Mouse (Mus musculus): ENCODE data around the gene Ncan. TPM values are rescaled to one million over a fixed set of nuclear protein-coding genes. Genes with fewer than 3 reads are reported as not detected.
A peak's percentile ranks its signal among the peaks of the same experiment; 100 is the strongest.
"Not testable (repeated sequence)": the region's sequence is repeated elsewhere in the genome, so short reads cannot be mapped to it uniquely, and the experiment has no call there.

The Ncan gene
- polyA plus RNA-seq, 1 experiment from 2014 or later: 47.2 TPM

DNA sequence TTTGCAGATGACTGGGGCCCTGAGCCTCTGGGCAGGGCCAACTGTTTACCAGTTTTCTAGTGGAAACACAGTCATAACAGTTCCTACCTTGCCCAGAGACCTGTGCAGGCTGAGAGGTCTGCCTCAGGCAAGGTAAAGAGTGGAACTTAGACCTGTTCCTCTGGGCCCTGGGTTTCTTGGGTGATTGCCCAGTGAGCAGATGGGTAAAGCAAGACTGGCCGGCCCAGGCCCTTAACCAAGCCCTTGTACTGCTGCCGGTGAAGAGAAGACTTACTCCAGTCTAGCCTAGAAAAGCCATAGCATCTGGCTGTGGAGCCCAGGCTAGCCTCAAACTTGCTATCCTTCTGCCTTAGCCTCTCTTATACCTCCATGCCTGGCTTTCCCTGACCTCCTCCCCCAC is 38.7 kb downstream of the Ncan start:
- Histone ChIP-seq H3K27ac (ENCODE audit: low read depth, low read length) (no peak overlapping the region), H3K9me3 (ENCODE audit: control insufficient read depth, low read length) (no peaks in the 10 kb centered on the region), H3K4me3 (ENCODE audit: low read depth, low read length) (no peak overlapping the region), H3K36me3 (ENCODE audit: control insufficient read depth, insufficient read depth, low read length) (no peaks in the 10 kb centered on the region), H3K9ac (ENCODE audit: low read length) (no peak overlapping the region), H3K4me2 (no peak overlapping the region), H3K27me3 (ENCODE audit: control insufficient read depth, insufficient read depth, low read length) (peaks cover 48% of the 10 kb centered on the region), H3K4me1 (ENCODE audit: control insufficient read depth, insufficient read depth, low read length) (peaks cover 13% of the 10 kb centered on the region)
- DNase-seq (ENCODE audit: low spot score, missing footprints) (peak; percentile 60), ATAC-seq (ENCODE audit: low FRiP score) (no peak)
- 97% methylated on average over 2 of the region's 2 CpGs for WGBS

DNA sequence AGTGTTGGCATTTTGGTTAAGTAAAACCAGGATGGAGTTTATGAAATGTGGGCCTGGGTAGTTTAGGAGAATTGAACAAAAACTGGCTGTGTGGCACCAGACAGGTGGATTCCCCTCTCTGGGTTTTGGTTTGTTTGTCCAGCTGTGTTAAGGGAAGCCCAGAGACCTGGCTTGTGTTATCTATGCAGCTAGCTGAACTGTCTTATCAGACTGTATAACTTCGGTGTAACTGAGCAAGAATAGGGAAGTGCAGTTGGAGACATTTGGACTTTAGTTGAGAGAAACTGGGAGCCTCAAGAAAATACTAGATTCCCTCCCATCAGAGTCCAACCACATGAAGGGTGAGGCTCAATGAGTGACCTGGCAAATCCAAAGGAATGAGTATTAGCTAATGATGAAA is 47.0 kb downstream of the Ncan start:
- no peaks in the 10 kb centered on the region for H3K4me1 ChIP-seq (ENCODE audit: control insufficient read depth, insufficient read depth, low read length)
- H3K4me3 ChIP-seq (ENCODE audit: low read depth, low read length): no peak overlapping the region
- WGBS: 84% methylated on average over 1 of the region's 1 CpGs
- no peak overlapping the region for H3K27ac ChIP-seq (ENCODE audit: low read depth, low read length)
- H3K27me3 ChIP-seq (ENCODE audit: control insufficient read depth, insufficient read depth, low read length): no peaks in the 10 kb centered on the region
- H3K9ac ChIP-seq (ENCODE audit: low read length): no peak overlapping the region
- ATAC-seq (ENCODE audit: low FRiP score): no peak
- no peak overlapping the region for H3K4me2 ChIP-seq
- H3K9me3 ChIP-seq (ENCODE audit: control insufficient read depth, low read length): no peaks in the 10 kb centered on the region
- peaks cover 19% of the 10 kb centered on the region for H3K36me3 ChIP-seq (ENCODE audit: control insufficient read depth, insufficient read depth, low read length)
- DNase-seq (ENCODE audit: low spot score, missing footprints): no peak

DNA sequence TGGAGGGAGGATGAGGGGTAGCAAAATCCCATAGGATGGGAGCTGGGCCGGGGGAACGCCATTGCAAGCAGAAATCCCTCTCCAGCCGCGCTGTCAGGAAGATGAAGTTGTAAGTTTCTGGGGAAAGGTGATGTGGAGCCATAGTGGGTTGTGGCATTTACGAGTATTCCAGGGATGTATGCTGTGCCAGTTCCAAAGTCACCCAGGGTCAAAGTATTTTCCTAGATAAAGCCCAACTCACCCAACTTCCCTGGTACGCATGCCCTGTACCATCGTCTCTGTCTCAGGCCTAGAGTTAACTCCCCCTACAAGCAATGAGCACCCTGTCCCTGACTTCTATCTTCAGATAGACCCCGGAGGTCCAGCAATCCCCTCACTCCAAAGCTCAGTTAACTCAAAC is 47.6 kb downstream of the Ncan start:
- no peak overlapping the region for H3K4me2 ChIP-seq
- ATAC-seq (ENCODE audit: low FRiP score) (no peak), DNase-seq (ENCODE audit: low spot score, missing footprints) (no peak)
- H3K27ac ChIP-seq (ENCODE audit: low read depth, low read length): no peak overlapping the region
- no peaks in the 10 kb centered on the region for H3K4me1 ChIP-seq (ENCODE audit: control insufficient read depth, insufficient read depth, low read length)
- no peaks in the 10 kb centered on the region for H3K27me3 ChIP-seq (ENCODE audit: control insufficient read depth, insufficient read depth, low read length)
- H3K36me3 ChIP-seq (ENCODE audit: control insufficient read depth, insufficient read depth, low read length): peaks cover 19% of the 10 kb centered on the region
- no peak overlapping the region for H3K9ac ChIP-seq (ENCODE audit: low read length)
- no peak overlapping the region for H3K4me3 ChIP-seq (ENCODE audit: low read depth, low read length)
- WGBS: 69% methylated on average over 8 of the region's 8 CpGs
- H3K9me3 ChIP-seq (ENCODE audit: control insufficient read depth, low read length): no peaks in the 10 kb centered on the region

DNA sequence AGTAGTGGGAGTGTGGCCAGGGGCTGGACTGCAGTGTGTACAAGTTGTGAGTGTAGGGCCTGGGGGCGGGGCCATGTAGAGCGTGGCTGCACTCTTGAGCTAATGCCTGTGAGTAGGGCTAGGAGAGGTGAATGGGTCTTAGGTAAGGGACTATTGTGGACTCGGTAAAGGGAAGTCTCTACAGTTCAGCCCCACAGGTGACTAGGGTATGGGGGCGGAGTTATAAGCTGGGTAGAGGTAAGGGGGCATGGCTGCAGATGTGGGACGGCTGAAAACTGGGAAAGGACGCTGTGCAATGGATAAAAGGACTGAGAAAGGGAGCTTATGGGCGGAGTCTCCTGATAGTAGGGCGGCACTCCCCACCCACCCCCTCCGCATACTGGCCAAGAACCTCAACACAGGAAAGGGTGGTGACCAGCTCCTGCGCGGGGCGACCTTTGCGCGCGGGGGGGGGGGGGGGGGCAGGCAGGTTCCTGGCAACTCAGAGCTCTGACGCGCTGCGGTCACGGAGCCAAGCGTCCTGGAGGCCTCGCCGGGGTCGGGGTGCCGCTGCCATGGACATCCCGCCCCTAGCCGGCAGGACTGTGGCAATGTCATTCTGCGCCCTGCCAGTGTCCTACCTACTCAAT is 48.1 kb downstream of the Ncan start, which contains the start of gene Tm6sf2:
Gene Tm6sf2, plus strand, starts transcription at position 484 of the 629 bp plus-strand sequence.
- Histone ChIP-seq H3K4me2 (no peak within 1 kb of the TSS), H3K9ac (ENCODE audit: low read length) (no peak within 1 kb of the TSS), H3K4me3 (ENCODE audit: low read depth, low read length) (no peak within 1 kb of the TSS), H3K27ac (ENCODE audit: low read depth, low read length) (no peak within 1 kb of the TSS), H3K27me3 (ENCODE audit: control insufficient read depth, insufficient read depth, low read length) (no peaks in the 10 kb centered on the region), H3K9me3 (ENCODE audit: control insufficient read depth, low read length) (no peaks in the 10 kb centered on the region), H3K36me3 (ENCODE audit: control insufficient read depth, insufficient read depth, low read length) (peaks cover 19% of the 10 kb centered on the region), H3K4me1 (ENCODE audit: control insufficient read depth, insufficient read depth, low read length) (no peaks in the 10 kb centered on the region)
- WGBS: 8% methylated on average over 23 of the region's 27 CpGs
- ATAC-seq (ENCODE audit: low FRiP score) (no peak; the same call in 1 of the 2 replicates), DNase-seq (ENCODE audit: low spot score, missing footprints) (no peak)

DNA sequence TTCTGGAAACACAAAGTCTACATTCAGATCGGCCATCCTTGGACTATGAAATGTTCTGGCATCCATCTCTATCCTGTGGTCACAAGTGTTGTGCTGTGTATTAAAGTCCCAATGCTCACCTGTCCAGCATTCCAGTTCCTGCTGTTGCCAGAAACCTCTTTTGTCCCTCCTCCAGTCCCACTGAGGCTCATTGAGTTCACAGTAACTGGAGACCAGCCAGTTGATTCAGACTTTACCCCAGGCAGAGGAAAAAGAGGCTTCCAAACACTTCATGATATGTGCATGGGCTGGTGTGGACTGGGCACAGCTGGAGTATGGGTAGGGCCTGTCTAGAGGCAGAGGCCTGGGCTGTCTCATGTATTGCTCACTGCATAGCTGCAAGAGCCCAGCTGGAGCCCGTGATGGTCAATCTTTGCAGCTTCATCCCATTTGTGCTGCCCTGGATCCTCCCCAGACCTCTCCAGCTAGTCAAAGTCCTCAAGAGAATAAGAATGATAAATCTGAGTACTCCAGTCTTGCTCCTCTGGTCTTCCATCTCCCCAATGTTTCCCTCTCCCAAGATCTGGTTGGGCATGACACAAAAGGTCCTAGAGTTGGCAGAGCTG is 48.7 kb downstream of the Ncan start:
- Histone ChIP-seq H3K27ac (ENCODE audit: low read depth, low read length) (no peak overlapping the region), H3K27me3 (ENCODE audit: control insufficient read depth, insufficient read depth, low read length) (no peaks in the 10 kb centered on the region), H3K4me1 (ENCODE audit: control insufficient read depth, insufficient read depth, low read length) (no peaks in the 10 kb centered on the region), H3K9me3 (ENCODE audit: control insufficient read depth, low read length) (no peaks in the 10 kb centered on the region), H3K9ac (ENCODE audit: low read length) (no peak overlapping the region), H3K4me3 (ENCODE audit: low read depth, low read length) (no peak overlapping the region), H3K4me2 (no peak overlapping the region), H3K36me3 (ENCODE audit: control insufficient read depth, insufficient read depth, low read length) (peaks cover 19% of the 10 kb centered on the region)
- no peak for ATAC-seq (ENCODE audit: low FRiP score)
- 82% methylated on average over 2 of the region's 2 CpGs for WGBS
- no peak for DNase-seq (ENCODE audit: low spot score, missing footprints)

DNA sequence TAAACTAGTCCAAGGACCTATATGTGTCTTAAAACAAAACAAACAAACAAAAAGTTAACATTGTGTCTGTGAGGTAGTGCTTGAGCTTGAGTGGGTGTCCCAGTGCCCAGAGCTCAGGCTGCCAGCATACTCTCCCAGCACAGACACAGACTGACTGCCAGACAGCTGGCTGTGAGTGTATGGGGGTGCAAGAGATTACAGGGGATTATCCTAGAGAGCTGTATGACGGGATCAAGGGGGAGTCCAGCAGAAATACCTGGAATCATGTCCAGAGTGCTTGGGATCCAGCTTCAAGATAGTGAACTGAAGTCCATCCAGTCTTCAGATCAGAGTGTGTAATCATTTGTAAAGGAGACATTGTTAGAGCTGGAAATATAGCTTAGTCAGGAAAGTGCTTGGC is 63.0 kb downstream of the Ncan start:
- no peak overlapping the region for H3K9ac ChIP-seq (ENCODE audit: low read length)
- no peak overlapping the region for H3K27ac ChIP-seq (ENCODE audit: low read depth, low read length)
- peaks cover 20% of the 10 kb centered on the region for H3K36me3 ChIP-seq (ENCODE audit: control insufficient read depth, insufficient read depth, low read length)
- DNase-seq (ENCODE audit: low spot score, missing footprints): no peak
- no peak overlapping the region for H3K4me2 ChIP-seq
- no peaks in the 10 kb centered on the region for H3K4me1 ChIP-seq (ENCODE audit: control insufficient read depth, insufficient read depth, low read length)
- ATAC-seq (ENCODE audit: low FRiP score): no peak
- no peaks in the 10 kb centered on the region for H3K27me3 ChIP-seq (ENCODE audit: control insufficient read depth, insufficient read depth, low read length)
- no peaks in the 10 kb centered on the region for H3K9me3 ChIP-seq (ENCODE audit: control insufficient read depth, low read length)
- H3K4me3 ChIP-seq (ENCODE audit: low read depth, low read length): no peak overlapping the region
- 61% methylated on average over 1 of the region's 1 CpGs for WGBS

DNA sequence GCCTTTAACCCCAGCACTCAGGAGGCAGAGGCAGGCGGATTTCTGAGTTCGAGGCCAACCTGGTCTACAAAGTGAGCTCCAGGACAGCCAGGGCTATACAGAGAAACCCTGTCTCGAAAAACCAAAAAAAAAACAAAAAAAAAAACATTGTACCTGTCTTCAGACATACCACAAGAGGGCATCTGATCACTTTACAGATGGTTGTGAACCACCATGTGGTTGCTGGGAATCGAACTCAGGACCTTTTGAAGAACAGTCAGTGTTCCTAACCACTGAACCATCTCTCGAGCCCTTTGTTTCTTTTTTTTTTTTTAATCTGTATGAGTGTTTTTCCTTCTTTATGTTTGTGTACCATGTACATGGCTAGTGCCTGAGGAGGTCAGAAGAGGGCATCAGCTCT is 70.2 kb downstream of the Ncan start:
- DNase-seq (ENCODE audit: low spot score, missing footprints); H3K4me2 ChIP-seq; H3K4me1 ChIP-seq (ENCODE audit: control insufficient read depth, insufficient read depth, low read length); H3K4me3 ChIP-seq (ENCODE audit: low read depth, low read length); H3K9ac ChIP-seq (ENCODE audit: low read length); ATAC-seq (ENCODE audit: low FRiP score); H3K27ac ChIP-seq (ENCODE audit: low read depth, low read length); H3K9me3 ChIP-seq (ENCODE audit: control insufficient read depth, low read length); H3K27me3 ChIP-seq (ENCODE audit: control insufficient read depth, insufficient read depth, low read length): not testable (repeated sequence)
- peaks cover 22% of the 10 kb centered on the region for H3K36me3 ChIP-seq (ENCODE audit: control insufficient read depth, insufficient read depth, low read length)
- 97% methylated on average over 5 of the region's 5 CpGs for WGBS

DNA sequence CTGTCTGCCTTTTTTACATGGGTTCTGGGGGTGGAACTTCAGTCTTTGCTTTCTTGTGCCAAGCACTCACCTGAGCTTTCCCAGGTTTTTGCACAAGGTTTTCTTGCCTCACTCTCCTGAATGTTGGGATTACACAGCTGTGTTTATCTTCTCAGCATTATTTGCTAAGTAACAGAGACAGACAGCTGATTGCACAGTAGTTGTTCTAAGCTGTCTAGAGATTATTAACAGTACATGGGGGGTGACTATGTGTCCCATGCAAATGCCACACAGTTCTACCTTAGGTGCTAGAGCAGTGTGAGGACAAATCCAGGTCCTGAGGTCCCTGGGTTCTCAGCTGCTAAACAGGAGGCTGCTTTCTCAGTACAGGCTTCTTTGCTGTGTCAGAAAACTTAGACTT is 71.0 kb downstream of the Ncan start:
- no peak overlapping the region for H3K9ac ChIP-seq (ENCODE audit: low read length)
- H3K4me1 ChIP-seq (ENCODE audit: control insufficient read depth, insufficient read depth, low read length): no peaks in the 10 kb centered on the region
- no peak overlapping the region for H3K4me3 ChIP-seq (ENCODE audit: low read depth, low read length)
- no peak overlapping the region for H3K27ac ChIP-seq (ENCODE audit: low read depth, low read length)
- H3K36me3 ChIP-seq (ENCODE audit: control insufficient read depth, insufficient read depth, low read length): peaks cover 22% of the 10 kb centered on the region
- H3K27me3 ChIP-seq (ENCODE audit: control insufficient read depth, insufficient read depth, low read length): no peaks in the 10 kb centered on the region
- DNase-seq (ENCODE audit: low spot score, missing footprints) (no peak), ATAC-seq (ENCODE audit: low FRiP score) (no peak)
- no peak overlapping the region for H3K4me2 ChIP-seq
- no peaks in the 10 kb centered on the region for H3K9me3 ChIP-seq (ENCODE audit: control insufficient read depth, low read length)

DNA sequence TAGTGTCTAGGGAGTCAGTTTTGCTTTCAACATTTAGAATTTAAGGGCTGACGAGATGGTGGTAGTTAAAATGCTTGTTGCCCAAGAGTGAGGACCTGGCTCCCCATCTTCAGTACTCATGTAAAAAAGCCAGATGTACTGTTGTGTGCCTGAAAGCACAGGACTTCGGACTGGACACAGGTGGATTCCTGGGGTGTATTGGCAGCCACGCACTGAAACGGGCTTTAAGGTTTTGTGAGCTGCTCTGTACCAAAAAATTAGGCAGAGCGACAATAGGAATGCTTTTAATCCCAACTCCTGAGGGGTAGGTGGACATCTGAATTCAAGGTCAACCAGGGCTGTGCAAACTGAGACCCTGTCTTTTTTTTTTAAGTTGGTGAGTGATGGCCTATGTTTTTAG is 76.7 kb downstream of the Ncan start:
- 89% methylated on average over 5 of the region's 5 CpGs for WGBS
- H3K4me2 ChIP-seq: no peak overlapping the region

More for the DNA sequence above, 76.7 kb downstream of the Ncan start:
- no peak overlapping the region for H3K4me3 ChIP-seq (ENCODE audit: low read depth, low read length)
- no peak overlapping the region for H3K27ac ChIP-seq (ENCODE audit: low read depth, low read length)
- DNase-seq (ENCODE audit: low spot score, missing footprints): no peak
- H3K36me3 ChIP-seq (ENCODE audit: control insufficient read depth, insufficient read depth, low read length): no peaks in the 10 kb centered on the region
- no peaks in the 10 kb centered on the region for H3K27me3 ChIP-seq (ENCODE audit: control insufficient read depth, insufficient read depth, low read length)
- no peaks in the 10 kb centered on the region for H3K9me3 ChIP-seq (ENCODE audit: control insufficient read depth, low read length)
- peaks cover 23% of the 10 kb centered on the region for H3K4me1 ChIP-seq (ENCODE audit: control insufficient read depth, insufficient read depth, low read length)
- ATAC-seq (ENCODE audit: low FRiP score): no peak
- H3K9ac ChIP-seq (ENCODE audit: low read length): no peak overlapping the region

Measured in midbrain, embryonic 11.5 days (tissue).